Comparison of ENCODE assay signal across 8 mouse cellular contexts in genomic region chr2:32155614-32156013, GRCm38 (mm10). TPM values are rescaled to one million over a fixed set of nuclear protein-coding genes. Genes with fewer than 3 reads are reported as not detected.
A peak's percentile ranks its signal among the peaks of the same experiment; 100 is the strongest.
DNase-seq lines count a peak whose midpoint lies in the region; ATAC-seq and TF ChIP-seq lines count a peak whose summit lies in the region.
"Had no signal": no experiment of that assay in that cellular context is flagged by ENCODE, and none has a peak within 500 bp of the region (broad histone marks: within the 10 kb centered on the region; RNA-seq: fewer than 3 reads in every experiment).

No protein-coding gene starts in this region.

- H3K4me2 ChIP-seq in lung, embryonic 14.5 days, result peak overlapping the region; percentile 96
- H3K4me2 ChIP-seq in embryonic facial prominence, embryonic 12.5 days (replicated peaks), result no peak overlapping the region; the same call in 1 of the 2 replicates
- peak overlapping the region; percentile 100; the same call in 1 of the 2 replicates for H3K4me2 ChIP-seq in neural tube, embryonic 14.5 days (ENCODE audit: low read depth, low read length)

- H3K4me1 ChIP-seq in lung, embryonic 14.5 days (ENCODE audit: insufficient read depth), result peaks cover 42% of the 10 kb centered on the region
- H3K4me1 ChIP-seq in embryonic facial prominence, embryonic 12.5 days, result peaks cover 75% of the 10 kb centered on the region
- H3K4me1 ChIP-seq in neural tube, embryonic 14.5 days (ENCODE audit: control insufficient read depth, insufficient read depth, low read length), result peaks cover 74% of the 10 kb centered on the region

- WGBS in lung, embryonic 14.5 days, result 32% methylated on average over 6 of the region's 6 CpGs
- 62% methylated on average over 6 of the region's 6 CpGs for WGBS in embryonic facial prominence, embryonic 12.5 days
- WGBS in neural tube, embryonic 14.5 days, result 81% methylated on average over 6 of the region's 6 CpGs

- TF ChIP-seq CTCF in lung, embryonic 14.5 days (IDR thresholded peaks at IDR 0.05; ENCODE audit: low read depth), result no peak

- H3K27ac ChIP-seq in lung, embryonic 14.5 days (ENCODE audit: low read depth), result peak overlapping the region; percentile 42; the same call in 1 of the 2 replicates
- H3K27ac ChIP-seq in embryonic facial prominence, embryonic 12.5 days, result 0 out of 2 replicates have a peak overlapping the region, but pooled peaks have one; percentile 78
- no peak overlapping the region for H3K27ac ChIP-seq in neural tube, embryonic 14.5 days (ENCODE audit: low read depth, low read length)

- no peak for ATAC-seq in lung, embryonic 14.5 days (ENCODE audit: insufficient read depth)
- ATAC-seq in embryonic facial prominence, embryonic 12.5 days (ENCODE audit: insufficient number of reproducible peaks, insufficient read depth, low FRiP score, low TSS enrichment), result no peak
- ATAC-seq in inflammation-experienced regulatory T-cells, adult 6 months, result peak; percentile 49
- ATAC-seq in neural tube, embryonic 14.5 days (ENCODE audit: low read depth), result no peak

- H3K27me3 ChIP-seq in lung, embryonic 14.5 days (ENCODE audit: insufficient read depth, low read length), result no peaks in the 10 kb centered on the region
- H3K27me3 ChIP-seq in embryonic facial prominence, embryonic 12.5 days, result no peaks in the 10 kb centered on the region
- no peaks in the 10 kb centered on the region for H3K27me3 ChIP-seq in neural tube, embryonic 14.5 days (ENCODE audit: control insufficient read depth, insufficient read depth, low read length)

- no peaks in the 10 kb centered on the region for H3K9me3 ChIP-seq in lung, embryonic 14.5 days (ENCODE audit: low read depth, low read length)
- H3K9me3 ChIP-seq in embryonic facial prominence, embryonic 12.5 days, result no peaks in the 10 kb centered on the region
- no peaks in the 10 kb centered on the region for H3K9me3 ChIP-seq in neural tube, embryonic 14.5 days (ENCODE audit: control insufficient read depth, low read length)

- H3K9ac ChIP-seq in lung, embryonic 14.5 days, result no peak overlapping the region
- no peak overlapping the region for H3K9ac ChIP-seq in embryonic facial prominence, embryonic 12.5 days
- H3K9ac ChIP-seq in neural tube, embryonic 14.5 days (replicated peaks; ENCODE audit: low read depth, low read length), result no peak overlapping the region

- no peaks in the 10 kb centered on the region for H3K36me3 ChIP-seq in lung, embryonic 14.5 days (ENCODE audit: insufficient read depth)
- peaks cover 8% of the 10 kb centered on the region for H3K36me3 ChIP-seq in embryonic facial prominence, embryonic 12.5 days
- no peaks in the 10 kb centered on the region for H3K36me3 ChIP-seq in neural tube, embryonic 14.5 days (ENCODE audit: control insufficient read depth, insufficient read depth, low read length)

- H3K4me3 ChIP-seq in lung, embryonic 14.5 days (ENCODE audit: low read depth, low read length), result no peak overlapping the region
- H3K4me3 ChIP-seq in embryonic facial prominence, embryonic 12.5 days, result no peak overlapping the region
- H3K4me3 ChIP-seq in neural tube, embryonic 14.5 days (ENCODE audit: low read depth, low read length), result no peak overlapping the region

- DNase-seq in lung, embryonic 14.5 days, result no peak
- DNase-seq in lung, postnatal 25 days (ENCODE audit: low spot score), result no peak
- DNase-seq in layer of hippocampus, adult 9-10 months (ENCODE audit: low spot score), result no peak
- DNase-seq in spleen, adult 18-20 months, result no peak
- DNase-seq: cerebellum, postnatal 36 days had no signal

RNA-seq across cellular contexts. Expression of gene Prrc2b, which starts 4.7 kb away (rescaled TPM):
- 69.0 and 76.8 TPM in 2 replicates for polyA plus RNA-seq in lung, embryonic 14.5 days (2014; fragmentation: Nextera tagmentation; extraction: Ambion mirVana)
- 81.8 and 83.2 TPM in 2 replicates for polyA plus RNA-seq in embryonic facial prominence, embryonic 12.5 days (2016; fragmentation: Nextera tagmentation; extraction: Ambion mirVana)
- polyA plus RNA-seq in inflammation-experienced regulatory T-cells, adult 6 months (2017; shearing (Covaris generic)), result 10 to 100 TPM; 33.6 to 40.3 (median 35.2) TPM
- 101 and 118 TPM in 2 replicates for polyA plus RNA-seq in neural tube, embryonic 14.5 days (2014; fragmentation: Nextera tagmentation; extraction: Ambion mirVana)
